Mouse (Mus musculus) bone marrow, adult 2 months (tissue): Measurements from ENCODE around the gene Erich2. TPM values are rescaled to one million over a fixed set of nuclear protein-coding genes. Genes with fewer than 3 reads are reported as not detected.

Experiments
- H3K27ac ChIP-seq: fragments of 200-500 bp; 2 replicates; pipeline ENCODE4 v1.5.1; 2012; ENCODE audit warnings: low read depth, mild to moderate bottlenecking, control low read depth, inconsistent platforms, low read length; ENCODE audit not compliant: control insufficient read depth, poor library complexity, insufficient read depth
- H3K4me1 ChIP-seq: fragments of 200-500 bp; 2 replicates; pipeline ENCODE4 v1.6.1; 2011; ENCODE audit warnings: low read length; ENCODE audit not compliant: control insufficient read depth, insufficient read depth
- H3K4me3 ChIP-seq: fragments of 200-500 bp; replicated peaks from 2 replicates; pipeline ENCODE3; 2011; ENCODE audit warnings: mild to moderate bottlenecking, low read depth, low read length, control low read depth; ENCODE audit not compliant: control insufficient read depth
- CTCF ChIP-seq: fragments of 200-500 bp; IDR thresholded peaks from 2 replicates; pipeline ENCODE4 v1.5.1; 2011; ENCODE audit warnings: low read length, control low read depth; ENCODE audit not compliant: control insufficient read depth, insufficient read depth
- POLR2A ChIP-seq: fragments of 200-500 bp; IDR thresholded peaks from 2 replicates; pipeline ENCODE4 v1.6.1; 2011; ENCODE audit warnings: low read depth, mild to moderate bottlenecking, control low read depth, low read length, borderline replicate concordance; ENCODE audit not compliant: control insufficient read depth
- WGBS: fragments of 180-500 bp; shearing (Covaris S2); methylation state at CpG from one replicate; pipeline ENCODE4 v1.1.7; 2018; 5-methylcytosine and 5-hydroxymethylcytosine counted together
- polyA plus RNA-seq: library from polyadenylated mRNA; stranded (reverse); fragments of >200 nt; gene quantifications from 2 replicates; pipeline ENCODE4 v1.2.4, GENCODE M21; 2011; ENCODE audit warnings: low replicate concordance; ENCODE audit not compliant: missing spikeins, insufficient read depth, insufficient read length

Erich2 gene
- polyA plus RNA-seq, 1 experiment = not detected

- Histone ChIP-seq H3K4me3 (no peak overlapping the region), H3K27ac (no peak overlapping the region), H3K4me1 (no peaks in the 10 kb centered on the region)
- 9% methylated on average over 15 of the region's 15 CpGs for WGBS
- TF ChIP-seq CTCF (no peak), POLR2A (no peak)
Observed at GRCm38 (mm10) chr2:70564646-70565315, 56.2 kb downstream of the Erich2 start.

DNA sequence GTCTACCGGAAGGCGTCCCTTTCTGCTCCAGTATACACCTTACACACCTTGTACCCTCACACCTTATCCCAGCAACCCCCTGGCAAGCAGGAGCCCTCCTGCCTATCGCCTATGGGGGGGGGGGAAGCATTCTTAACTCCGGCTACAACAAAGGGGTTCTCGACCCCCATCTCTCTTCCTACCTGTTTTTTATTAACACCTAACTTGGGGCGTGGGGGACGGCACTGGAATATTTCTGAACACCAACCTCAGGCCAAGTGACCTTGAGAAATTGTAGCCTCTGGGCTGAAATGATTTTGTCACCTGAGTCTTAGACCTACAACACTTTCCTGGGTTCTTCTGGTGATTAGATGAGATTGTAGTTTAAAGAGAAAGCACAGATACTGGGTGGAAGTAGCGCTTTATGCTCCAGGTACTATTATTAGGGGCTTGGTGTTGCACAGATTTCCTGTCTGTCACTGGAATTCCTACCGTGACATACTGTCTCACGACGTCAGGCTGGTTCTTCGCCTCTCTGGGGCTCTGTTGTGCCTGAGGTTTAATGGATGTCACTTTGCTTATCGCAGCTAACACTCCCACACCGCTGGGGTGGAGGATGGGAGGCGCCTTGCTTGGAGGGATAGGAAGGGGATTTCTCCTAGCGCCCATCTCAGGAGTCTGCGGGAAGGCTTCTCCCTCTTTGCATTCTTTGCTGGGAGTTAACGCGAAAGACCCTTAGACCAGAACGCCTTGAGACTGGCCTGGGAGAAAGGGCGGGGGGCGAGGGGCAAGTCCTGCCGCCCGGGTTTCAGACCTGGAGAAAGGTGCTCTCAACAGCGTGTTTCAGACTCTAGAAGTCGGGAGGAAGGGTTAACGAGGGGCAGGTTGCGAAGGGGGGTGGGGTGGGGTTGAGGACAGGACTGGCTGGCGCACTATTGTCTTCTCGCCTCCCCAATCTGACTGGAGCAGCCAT is 57.3 kb downstream of the Erich2 start:
- Histone ChIP-seq H3K4me3 (no peak overlapping the region), H3K27ac (no peak overlapping the region), H3K4me1 (no peaks in the 10 kb centered on the region)
- 9% methylated on average over 30 of the region's 30 CpGs for WGBS
- TF ChIP-seq CTCF (no peak), POLR2A (no peak)

DNA sequence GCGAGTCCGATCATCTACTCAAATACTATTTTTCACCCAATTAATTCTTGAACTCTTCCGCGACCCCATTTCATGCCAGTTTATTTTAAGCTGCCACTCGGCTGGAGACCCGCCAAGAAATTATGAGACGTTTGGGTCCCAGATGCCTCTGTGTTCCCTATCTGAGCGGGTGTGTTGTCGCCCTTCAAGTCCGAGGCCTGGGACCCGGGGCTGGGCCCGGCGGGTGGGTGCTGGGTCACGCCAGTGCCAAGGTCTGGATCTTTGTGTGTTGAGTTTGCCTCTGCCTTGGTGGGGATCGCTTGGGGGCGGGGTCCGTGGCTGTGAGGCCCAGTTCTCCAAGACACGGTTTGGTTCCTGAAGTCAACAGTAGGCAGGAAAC is 58.0 kb downstream of the Erich2 start:
- Histone ChIP-seq H3K4me3 (no peak overlapping the region), H3K27ac (no peak overlapping the region), H3K4me1 (no peaks in the 10 kb centered on the region)
- WGBS = 5% methylated on average over 18 of the region's 18 CpGs
- TF ChIP-seq CTCF = no peak
- TF ChIP-seq POLR2A = no peak

DNA sequence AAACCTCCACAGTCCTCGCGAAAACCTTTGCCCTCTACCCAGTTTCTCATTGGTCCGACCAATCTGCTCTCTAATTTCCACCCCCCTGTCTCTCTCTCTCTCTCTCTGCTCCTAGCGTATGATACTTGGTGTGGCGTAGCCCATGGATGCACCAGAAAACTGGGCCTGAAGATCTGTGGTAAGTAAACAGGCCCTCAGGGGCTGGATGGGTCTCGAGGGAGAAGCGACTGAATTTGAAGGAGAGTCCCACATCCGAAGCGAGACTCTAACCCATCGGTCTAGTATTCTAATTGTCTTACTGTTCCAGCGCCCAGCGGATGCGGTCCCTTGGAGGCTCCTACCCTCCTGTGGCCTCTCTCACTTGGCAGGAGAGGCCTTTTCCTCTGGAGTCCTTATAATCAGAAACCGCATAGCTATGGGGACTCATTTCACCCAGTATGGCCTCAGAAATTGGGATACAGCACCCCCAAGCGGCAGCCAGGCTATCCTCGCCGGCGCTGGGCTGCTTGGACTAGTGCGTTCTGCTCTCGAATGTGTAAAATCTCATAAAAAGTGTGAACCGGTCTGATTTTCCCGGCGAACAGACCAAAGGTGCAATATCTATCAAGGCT is 58.6 kb downstream of the Erich2 start:
- WGBS = 6% methylated on average over 23 of the region's 23 CpGs
- Histone ChIP-seq H3K27ac (no peak overlapping the region), H3K4me1 (no peaks in the 10 kb centered on the region), H3K4me3 (no peak overlapping the region)
- 0 out of 2 replicates have a peak, but pooled peaks have one; percentile 2 for TF ChIP-seq CTCF
- TF ChIP-seq POLR2A = no peak

DNA sequence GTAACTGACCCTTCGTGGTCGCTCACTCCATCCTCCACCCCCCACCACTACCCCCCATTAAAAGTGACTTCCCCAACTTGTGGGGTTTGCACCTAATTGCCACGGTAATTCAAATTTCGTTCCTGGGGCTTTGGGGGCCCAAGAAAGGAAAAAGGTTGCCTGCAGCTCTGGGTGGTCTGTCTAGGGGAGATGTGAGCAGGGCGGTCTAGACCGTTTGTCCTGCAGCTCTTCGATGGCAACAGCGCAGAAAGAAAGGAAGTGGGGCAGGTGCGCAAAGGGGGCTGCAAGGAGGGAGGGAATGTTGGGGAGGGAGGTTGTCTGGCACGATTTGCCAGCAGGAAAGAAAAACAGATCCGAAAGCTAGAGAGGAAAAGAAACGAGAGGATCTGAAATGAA is 59.1 kb downstream of the Erich2 start:
- WGBS = 3% methylated on average over 12 of the region's 12 CpGs
- TF ChIP-seq CTCF (no peak), POLR2A (no peak)
- Histone ChIP-seq H3K4me1 (no peaks in the 10 kb centered on the region), H3K27ac (no peak overlapping the region), H3K4me3 (no peak overlapping the region)

GRCm38 (mm10) chr2:70568198-70568941 is 59.8 kb downstream of the Erich2 start:
- Histone ChIP-seq H3K4me1 (no peaks in the 10 kb centered on the region), H3K4me3 (no peak overlapping the region), H3K27ac (no peak overlapping the region)
- TF ChIP-seq CTCF (no peak), POLR2A (no peak)
- 5% methylated on average over 34 of the region's 34 CpGs for WGBS

DNA sequence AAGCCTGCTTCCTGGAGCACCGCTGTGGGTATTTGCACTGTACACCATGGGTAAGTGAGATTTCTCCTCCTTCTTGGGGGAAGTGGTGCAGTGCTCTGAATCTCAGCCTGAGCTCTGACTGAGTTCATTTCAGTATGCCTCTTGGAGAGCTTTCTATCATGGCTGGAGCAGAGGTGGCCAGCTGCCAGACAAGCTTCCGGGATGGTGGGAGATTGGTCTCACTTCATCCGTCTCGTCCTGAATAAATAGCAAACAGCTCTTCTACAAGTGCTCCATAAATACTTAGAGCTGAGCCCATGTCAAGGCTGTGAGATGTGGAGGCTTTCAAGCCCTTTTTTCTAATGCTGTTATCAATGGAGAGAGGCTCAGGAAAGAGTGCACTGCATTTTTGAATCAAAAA is 63.1 kb downstream of the Erich2 start:
- H3K4me1 ChIP-seq = no peaks in the 10 kb centered on the region
- 73% methylated on average over 4 of the region's 4 CpGs for WGBS
- H3K4me3 ChIP-seq = no peak overlapping the region
- no peak overlapping the region for H3K27ac ChIP-seq
- TF ChIP-seq CTCF (no peak), POLR2A (no peak)

GRCm38 (mm10) chr2:70572251-70572650 is 63.6 kb downstream of the Erich2 start:
- no peaks in the 10 kb centered on the region for H3K4me1 ChIP-seq
- WGBS = 41% methylated on average over 9 of the region's 9 CpGs
- no peak for TF ChIP-seq POLR2A
- TF ChIP-seq CTCF = no peak
- no peak overlapping the region for H3K27ac ChIP-seq
- H3K4me3 ChIP-seq = no peak overlapping the region
